Mouse (Mus musculus) layer of hippocampus, postnatal 10 days (tissue): ENCODE data around the gene Dap. TPM values are rescaled to one million over a fixed set of nuclear protein-coding genes. Genes with fewer than 3 reads are reported as not detected.

Source experiments
- DNase-seq, 2 experiments: peaks; one replicate each; pipeline ENCODE4 v3.0.0; 2021; ENCODE audit warnings: low spot score in 2 of 2
- total RNA-seq, 2 experiments: library from RNA; stranded (reverse); gene quantifications; 2 replicates each; pipeline ENCODE4 v1.2.3; 2021

Gene Dap
- total RNA-seq, 2 experiments from 2014 or later, result 17.2 to 21.4 TPM

DNA sequence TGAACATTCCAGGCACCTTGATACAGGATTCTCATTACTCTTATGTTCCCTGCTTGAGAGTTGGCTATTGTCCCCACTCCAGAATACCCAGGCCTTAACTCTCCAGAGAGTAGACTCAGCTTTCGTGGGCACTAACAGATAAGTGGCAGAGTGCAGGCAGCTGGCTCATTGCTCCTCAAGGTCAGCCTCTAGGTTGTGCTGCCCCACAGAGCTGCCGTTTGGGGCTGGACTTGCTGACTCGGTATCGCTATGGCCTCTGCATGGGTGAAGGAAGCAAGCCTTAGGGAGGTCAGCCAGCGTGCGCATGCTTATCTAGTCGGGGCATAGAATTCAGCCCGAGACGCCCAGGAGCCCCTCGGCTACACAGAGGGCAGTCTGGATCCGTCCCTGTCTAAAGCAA lies 13.3 kb downstream of the Dap start:
- DNase-seq, result no peak

DNA sequence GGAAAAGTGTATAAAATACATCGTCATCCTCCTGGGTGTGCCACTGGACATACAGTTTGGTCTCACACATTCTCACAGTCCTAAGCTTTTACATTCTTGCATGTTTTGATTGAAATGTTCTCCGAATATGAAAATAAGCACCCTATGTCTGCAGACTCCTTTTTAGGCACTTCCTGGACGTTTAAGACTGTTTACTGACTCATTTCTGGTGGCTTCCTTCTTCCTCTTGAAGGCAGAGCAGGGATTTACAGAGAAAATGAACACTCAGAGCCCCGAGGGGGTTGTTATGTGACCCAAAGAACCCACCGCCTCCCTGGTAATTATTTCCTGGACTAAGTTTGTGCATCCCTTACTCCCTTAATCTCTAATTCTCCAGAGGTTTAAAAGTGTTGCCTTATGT lies 13.8 kb downstream of the Dap start:
- DNase-seq, result no peak

DNA sequence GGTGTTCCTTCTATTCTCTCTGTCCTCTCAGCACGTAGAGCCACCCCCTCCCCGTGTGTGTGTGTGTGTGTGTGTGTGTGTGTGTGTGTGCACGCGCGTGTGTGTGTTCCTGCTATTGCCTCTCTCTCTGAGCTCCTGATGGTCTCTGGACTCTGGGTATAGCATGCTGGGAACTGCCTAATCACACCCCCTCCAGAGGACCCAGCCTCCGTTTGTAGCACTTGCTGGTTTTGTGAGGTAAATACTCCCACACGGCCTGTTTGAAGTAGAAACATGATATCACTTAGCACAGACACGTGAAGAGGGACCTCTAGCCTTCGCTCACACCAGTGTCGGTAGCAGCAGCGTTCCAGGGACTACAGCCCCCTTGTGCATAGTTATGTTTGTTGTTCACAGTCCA lies 14.5 kb downstream of the Dap start:
- DNase-seq, result no peak

GRCm38 (mm10) chr15:31239713-31240112 lies 15.6 kb downstream of the Dap start:
- no peak for DNase-seq

DNA sequence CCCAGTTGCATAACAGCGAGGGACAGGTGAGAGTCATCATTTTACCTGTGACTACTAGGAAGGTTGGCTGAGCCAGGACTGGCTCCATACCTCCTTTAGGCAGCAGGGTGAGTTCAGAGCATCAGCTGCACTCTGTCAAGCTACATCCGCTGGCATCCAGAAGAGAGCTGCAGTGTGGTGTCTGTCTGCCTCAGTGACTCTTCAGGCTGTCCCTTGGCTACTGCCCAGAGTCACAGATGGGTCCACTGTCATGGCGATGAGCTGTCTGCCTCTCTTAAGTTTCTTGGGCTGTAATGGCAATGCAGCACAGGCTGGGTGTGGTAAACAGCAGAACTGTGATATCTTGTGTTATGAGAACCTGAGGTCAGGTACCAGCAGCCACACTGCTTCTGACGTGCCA lies 16.1 kb downstream of the Dap start:
- no peak for DNase-seq

DNA sequence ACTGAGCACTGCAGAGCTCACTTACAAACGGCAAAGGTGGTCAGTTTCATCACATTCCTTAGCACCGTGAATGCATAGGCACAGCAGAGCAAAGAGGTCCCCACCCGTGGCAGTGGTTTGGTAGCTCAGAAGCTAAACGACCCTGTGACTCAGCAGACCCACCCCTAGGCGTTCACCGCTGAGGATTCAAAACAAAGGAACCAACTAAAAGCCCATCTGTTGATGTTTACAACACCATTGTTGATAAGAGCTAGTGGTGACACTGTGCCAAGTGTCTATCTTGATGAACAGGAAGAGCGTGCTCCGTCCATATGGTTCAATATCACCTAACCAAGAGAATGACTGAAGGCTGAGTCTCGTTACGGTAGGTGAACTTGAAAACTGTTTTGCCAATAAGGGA lies 19.1 kb downstream of the Dap start:
- DNase-seq, result no peak

- no peak for DNase-seq
These were observed 20.8 kb downstream of the Dap start for GRCm38 (mm10) chr15:31244696-31245445.

- no peak for DNase-seq
These were observed 21.8 kb downstream of the Dap start for GRCm38 (mm10) chr15:31245934-31246333.

GRCm38 (mm10) chr15:31247035-31247434 lies 22.9 kb downstream of the Dap start:
- peak; percentile 62 to 70 for DNase-seq

GRCm38 (mm10) chr15:31248882-31249281 lies 24.8 kb downstream of the Dap start:
- no peak for DNase-seq

DNA sequence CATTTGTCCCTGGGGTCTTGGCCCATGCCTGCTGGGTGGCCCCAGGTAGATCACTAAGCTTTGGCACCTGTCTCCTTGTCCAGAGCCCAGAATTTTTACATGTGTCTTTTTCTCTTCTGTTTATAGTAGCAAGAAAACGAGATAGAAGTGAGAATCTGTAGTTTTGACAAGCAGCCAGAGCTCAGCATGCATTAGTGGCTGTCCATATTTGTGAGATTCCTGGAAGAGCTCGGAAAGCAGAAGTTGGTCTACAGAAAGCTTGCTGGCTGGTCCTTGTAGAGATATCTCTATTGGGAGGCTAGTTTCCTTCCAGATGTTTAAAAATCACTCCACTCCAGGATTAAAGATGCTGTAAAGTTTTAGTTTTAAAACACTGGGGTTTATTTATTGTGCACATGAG lies 25.9 kb downstream of the Dap start:
- no peak for DNase-seq

DNA sequence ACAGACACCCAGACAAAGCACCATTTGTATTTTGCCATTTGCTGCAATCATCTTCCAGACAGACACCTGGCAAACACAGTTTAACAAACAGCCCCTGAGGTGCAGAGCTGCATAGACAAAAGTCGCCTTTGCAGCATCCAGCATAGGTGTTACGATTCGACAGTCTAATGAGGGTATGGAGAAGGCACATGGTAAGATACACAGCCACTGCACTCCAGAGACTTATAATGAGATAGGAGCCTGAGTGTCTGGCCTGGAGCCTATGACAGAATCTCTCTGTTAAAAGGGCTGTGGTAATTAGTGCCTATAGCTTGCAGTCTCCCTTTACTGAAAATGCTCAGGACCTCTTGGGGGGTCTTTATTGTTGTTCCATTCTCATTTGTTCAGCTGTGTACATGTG lies 26.6 kb downstream of the Dap start:
- no peak for DNase-seq

- no peak for DNase-seq
These were observed 27.1 kb downstream of the Dap start for GRCm38 (mm10) chr15:31251189-31251588.

GRCm38 (mm10) chr15:31252590-31253311 lies 28.6 kb downstream of the Dap start:
- DNase-seq, result no peak

DNA sequence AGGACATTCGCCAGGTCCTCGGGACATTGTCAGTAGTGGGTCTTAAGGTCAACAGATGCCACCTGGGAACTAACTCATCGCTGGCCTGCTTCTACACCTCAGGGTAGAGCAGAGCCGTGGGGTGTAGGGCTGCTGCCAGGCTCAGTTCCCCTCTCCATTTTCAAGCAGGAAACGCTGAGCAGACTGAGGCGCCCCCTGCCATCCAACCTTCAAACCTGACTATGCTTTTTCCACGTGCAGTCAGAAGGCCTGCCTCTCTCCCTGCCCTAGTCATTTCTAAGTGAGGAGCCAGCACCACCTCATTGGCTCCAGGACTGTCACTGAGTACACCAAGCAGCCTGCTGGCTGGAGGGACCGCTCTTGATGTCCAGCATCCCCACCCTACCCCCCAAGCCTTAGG lies 29.3 kb downstream of the Dap start:
- no peak for DNase-seq

- no peak for DNase-seq
These were observed 29.8 kb downstream of the Dap start for GRCm38 (mm10) chr15:31253963-31254362.

DNA sequence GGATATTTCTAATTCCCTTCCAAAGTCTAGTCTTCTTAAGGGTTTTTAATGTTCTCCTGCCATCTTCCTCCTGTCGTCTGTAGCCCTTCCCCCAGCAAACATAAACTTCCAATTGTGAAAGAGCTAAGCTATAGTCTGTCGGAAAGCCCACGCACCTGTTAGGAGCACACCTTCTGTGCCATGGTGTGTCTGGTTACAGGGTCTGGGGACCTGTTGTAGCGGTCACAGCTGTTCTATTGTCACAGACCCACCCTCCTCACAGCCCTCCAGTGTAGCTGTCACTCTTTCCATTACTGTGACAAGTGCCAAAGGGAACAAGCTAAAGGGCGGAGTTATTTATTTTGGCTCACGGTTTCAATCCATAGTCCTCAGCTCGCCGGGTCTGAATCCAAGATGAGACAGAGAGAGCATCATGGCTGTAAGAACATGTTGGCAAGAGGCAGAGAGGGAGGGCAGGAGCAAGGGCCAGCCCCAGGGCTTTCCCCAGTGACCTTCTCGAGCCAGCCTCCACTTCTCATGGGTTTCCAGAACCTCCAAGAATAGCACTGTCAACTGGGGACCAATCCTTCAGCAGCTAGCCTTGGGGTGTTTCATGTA lies 30.9 kb downstream of the Dap start:
- DNase-seq, result no peak

DNA sequence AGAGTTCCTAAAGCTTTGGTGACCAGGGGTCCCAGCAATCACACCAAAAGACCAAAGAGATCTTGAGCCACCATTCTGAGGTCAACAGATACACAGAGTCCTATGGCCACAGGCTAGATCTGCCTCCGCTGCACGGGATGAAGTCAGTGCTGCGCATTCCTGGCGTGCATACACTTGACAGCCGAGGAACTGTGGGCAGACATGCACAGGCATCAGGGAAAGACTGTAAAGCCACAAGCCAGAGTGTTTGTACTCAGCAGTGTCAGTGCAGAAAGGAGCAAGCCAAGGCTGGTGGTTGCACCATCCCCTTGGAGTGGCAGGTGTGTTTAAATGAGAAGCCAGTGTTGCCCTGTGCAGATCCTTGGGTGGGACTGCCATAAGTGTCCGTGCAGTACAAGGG lies 31.6 kb downstream of the Dap start:
- DNase-seq, result no peak

DNA sequence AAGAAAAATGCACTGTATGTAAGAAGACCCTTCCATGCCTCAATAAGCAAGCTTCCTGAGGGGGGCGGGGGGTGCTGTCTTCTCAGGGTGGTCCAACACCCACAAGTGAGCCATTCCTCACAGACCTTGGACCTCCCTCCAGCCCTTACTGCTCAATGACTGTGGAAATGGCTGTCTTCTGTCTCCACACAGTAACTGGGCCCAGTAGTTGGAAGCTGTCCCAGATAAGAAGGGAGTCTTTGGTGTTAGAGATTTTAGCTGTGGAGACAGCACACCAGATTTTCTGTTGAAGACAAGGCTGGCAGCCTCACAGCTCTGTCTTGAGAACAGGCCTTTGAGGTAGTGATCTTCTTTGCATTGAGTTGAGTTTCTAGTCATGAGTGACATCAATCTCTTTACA lies 33.2 kb downstream of the Dap start:
- DNase-seq, result no peak

- DNase-seq, result no peak
These were observed 34.0 kb downstream of the Dap start for GRCm38 (mm10) chr15:31258029-31258692.

GRCm38 (mm10) chr15:31258693-31259439 lies 34.8 kb downstream of the Dap start:
- no peak for DNase-seq
